Mouse (Mus musculus) ES-E14 (cell line): Measurements from ENCODE around the gene Smox. TPM values are rescaled to one million over a fixed set of nuclear protein-coding genes. Genes with fewer than 3 reads are reported as not detected.

Experiments
- DNase-seq: peaks from one replicate; pipeline ENCODE4 v3.0.0-alpha.2; 2013; ENCODE audit warnings: low read depth, low spot score
- H3K27ac ChIP-seq: 2 replicates; pipeline ENCODE4 v1.5.1; 2012; ENCODE audit warnings: low read depth, mild to moderate bottlenecking, low read length, moderate library complexity, mixed read lengths; ENCODE audit not compliant: poor library complexity, insufficient read depth, severe bottlenecking
- H3K36me3 ChIP-seq: 2 replicates; pipeline ENCODE4 v1.6.1; 2012; ENCODE audit warnings: mild to moderate bottlenecking, low read length, moderate library complexity, mixed read lengths; ENCODE audit not compliant: control insufficient read depth, poor library complexity, insufficient read depth, severe bottlenecking
- H3K4me1 ChIP-seq, 2 experiments: fragments of 150-350 bp in 1 of 2; sonication (generic) in 1 of 2; 2 replicates each; pipeline ENCODE4 v1.6.1; 2012; ENCODE audit warnings: low read length in 2 of 2, mild to moderate bottlenecking in 1 of 2, mixed read lengths in 1 of 2; ENCODE audit not compliant: control insufficient read depth in 2 of 2, insufficient read depth in 2 of 2, poor library complexity in 1 of 2
- H3K4me3 ChIP-seq, 2 experiments: fragments of 150-350 bp in 1 of 2; sonication (generic) in 1 of 2; 2 replicates each; pipeline ENCODE4 v1.5.1; 2012; ENCODE audit warnings: low read length in 2 of 2, low read depth in 1 of 2, mild to moderate bottlenecking in 1 of 2, mixed read lengths in 1 of 2; ENCODE audit not compliant: insufficient read depth in 1 of 2, poor library complexity in 1 of 2, severe bottlenecking in 1 of 2
- H3K9ac ChIP-seq: 2 replicates; pipeline ENCODE4 v1.6.1; 2012; ENCODE audit warnings: low read depth, mild to moderate bottlenecking, low read length, mixed read lengths; ENCODE audit not compliant: poor library complexity, insufficient read depth, severe bottlenecking
- H3K9me3 ChIP-seq: fragments of 150-350 bp; sonication (generic); 2 replicates; pipeline ENCODE4 v1.6.1; 2012; ENCODE audit warnings: low read depth, mild to moderate bottlenecking, low read length; ENCODE audit not compliant: control insufficient read depth, insufficient read depth
- CHD2 ChIP-seq: IDR thresholded peaks from 2 replicates; pipeline ENCODE4 v1.6.1; 2014; ENCODE audit warnings: mild to moderate bottlenecking, low read depth, low read length, inconsistent platforms
- HCFC1 ChIP-seq: IDR thresholded peaks from 2 replicates; pipeline ENCODE4 v1.6.1; 2012; ENCODE audit warnings: low read length, inconsistent platforms, borderline replicate concordance; ENCODE audit not compliant: insufficient read depth
- MAFK ChIP-seq: IDR thresholded peaks from 2 replicates; pipeline ENCODE4 v1.6.1; 2014; ENCODE audit warnings: mild to moderate bottlenecking, low read depth, low read length, inconsistent platforms; ENCODE audit not compliant: insufficient read depth
- ZC3H11A ChIP-seq: IDR thresholded peaks from 2 replicates; pipeline ENCODE4 v1.6.1; 2012; ENCODE audit warnings: low read depth, mild to moderate bottlenecking, inconsistent platforms, low read length, borderline replicate concordance
- ZNF384 ChIP-seq: IDR thresholded peaks from 2 replicates; pipeline ENCODE4 v1.6.1; 2012; ENCODE audit warnings: low read depth, low read length, inconsistent platforms
- in situ Hi-C, 2 experiments: fragments of 600-800 bp; cut with MboI; formaldehyde crosslinking; loops; one replicate each; pipeline ENCODE4 v1.15.1; 2025; ENCODE audit warnings: low sequenced_read_pairs in 2 of 2, inconsistent platforms in 1 of 2; ENCODE audit not compliant: unreplicated experiment in 2 of 2
- total RNA-seq: library from RNA; depleted of rRNA; stranded (reverse); fragments of 300-350 nt; gene quantifications from 2 replicates; pipeline ENCODE4 v1.2.3, GENCODE M21; 2012

Smox gene
- total RNA-seq, 1 experiment, result 12.9 TPM

DNA sequence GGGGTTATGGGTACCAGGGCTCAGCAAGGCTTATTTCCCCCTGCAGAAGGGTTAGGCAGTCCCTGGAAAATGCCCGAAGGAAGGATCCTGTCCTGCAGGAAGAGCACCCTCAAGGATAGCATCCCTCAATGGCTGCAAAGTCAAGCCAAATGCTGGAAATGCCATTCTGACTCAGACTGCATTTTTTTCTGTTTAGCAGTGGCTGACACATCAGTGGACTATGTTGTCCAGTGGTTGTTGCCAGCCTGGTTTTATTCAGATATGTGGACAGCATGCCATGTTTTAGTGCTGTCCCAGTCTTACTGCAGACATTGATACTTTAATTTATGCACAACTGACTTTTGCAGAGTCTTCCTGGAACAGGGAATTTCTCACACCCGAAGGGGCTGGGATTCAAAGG, 57.0 kb downstream of the Smox start:
- in situ Hi-C loops, result loop anchor here (10.0 kb wide), 2 partner anchors 256 to 266 kb away; no protein-coding TSS in a partner anchor
- Histone ChIP-seq H3K4me3 (no peak overlapping the region), H3K9ac (no peak overlapping the region), H3K4me1 (no peaks in the 10 kb centered on the region; a peak in 2 of 4 replicates), H3K27ac (no peak overlapping the region), H3K9me3 (no peaks in the 10 kb centered on the region), H3K36me3 (no peaks in the 10 kb centered on the region)
- TF ChIP-seq ZNF384 (no peak), HCFC1 (no peak), MAFK (no peak), ZC3H11A (no peak), CHD2 (no peak)
- DNase-seq, result no peak

DNA sequence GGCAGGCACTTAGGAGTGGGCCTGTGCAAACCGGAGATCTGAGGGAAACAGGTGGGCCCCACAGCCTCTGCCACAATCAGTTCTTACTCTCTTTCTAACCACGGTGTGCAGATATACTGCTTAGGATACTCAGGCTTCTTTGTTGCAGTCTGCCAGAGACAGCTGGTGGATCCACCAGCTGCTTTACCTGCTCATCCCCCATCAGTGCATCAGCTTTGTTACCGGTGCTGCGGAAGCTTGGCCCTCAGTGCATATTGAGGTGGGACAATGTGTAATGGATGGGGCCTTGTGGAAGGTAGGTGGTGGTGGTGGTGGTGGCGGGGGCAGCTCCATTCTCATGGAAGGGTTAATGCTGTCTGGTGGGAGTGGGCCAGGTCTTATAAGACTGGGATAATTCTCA, 57.8 kb downstream of the Smox start:
- no peak overlapping the region for H3K4me3 ChIP-seq
- H3K27ac ChIP-seq, result no peak overlapping the region
- H3K9me3 ChIP-seq, result no peaks in the 10 kb centered on the region
- TF ChIP-seq HCFC1 (no peak), ZNF384 (no peak), MAFK (no peak), CHD2 (no peak), ZC3H11A (no peak)
- in situ Hi-C loops, result loop anchor here (10.0 kb wide), 2 partner anchors 256 to 266 kb away; no protein-coding TSS in a partner anchor
- no peak overlapping the region for H3K9ac ChIP-seq
- no peaks in the 10 kb centered on the region; a peak in 2 of 4 replicates for H3K4me1 ChIP-seq
- H3K36me3 ChIP-seq, result no peaks in the 10 kb centered on the region
- no peak for DNase-seq

DNA sequence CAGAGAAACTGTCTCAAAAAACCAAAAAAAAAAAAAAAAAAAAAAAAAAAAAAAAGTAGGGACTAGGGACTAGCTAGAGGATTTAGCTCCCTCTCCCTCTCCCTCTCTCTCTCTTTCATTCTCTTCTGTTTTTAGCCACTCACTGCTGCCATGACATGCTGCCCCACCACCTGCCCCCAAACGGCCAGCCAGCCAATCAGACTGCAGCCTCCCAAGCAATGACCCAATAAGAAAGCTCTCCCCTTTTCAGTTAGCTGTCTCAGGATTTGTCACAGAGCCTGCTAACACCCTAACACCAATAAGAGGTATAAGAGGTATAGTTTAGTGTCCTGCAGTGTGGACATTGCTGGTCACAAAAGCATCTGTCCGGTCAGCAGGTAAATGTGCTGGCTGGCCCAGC, 59.2 kb downstream of the Smox start:
- Histone ChIP-seq H3K36me3 (no peaks in the 10 kb centered on the region), H3K4me1 (no peaks in the 10 kb centered on the region; a peak in 2 of 4 replicates), H3K27ac (no peak overlapping the region), H3K9me3 (no peaks in the 10 kb centered on the region), H3K9ac (no peak overlapping the region), H3K4me3 (no peak overlapping the region)
- DNase-seq, result no peak
- TF ChIP-seq CHD2 (no peak), MAFK (no peak), ZNF384 (no peak)
- in situ Hi-C loops, result loop anchor here in 1 of 2 experiments (25.0 kb wide), 1 partner anchor 387 kb away; no protein-coding TSS in a partner anchor

DNA sequence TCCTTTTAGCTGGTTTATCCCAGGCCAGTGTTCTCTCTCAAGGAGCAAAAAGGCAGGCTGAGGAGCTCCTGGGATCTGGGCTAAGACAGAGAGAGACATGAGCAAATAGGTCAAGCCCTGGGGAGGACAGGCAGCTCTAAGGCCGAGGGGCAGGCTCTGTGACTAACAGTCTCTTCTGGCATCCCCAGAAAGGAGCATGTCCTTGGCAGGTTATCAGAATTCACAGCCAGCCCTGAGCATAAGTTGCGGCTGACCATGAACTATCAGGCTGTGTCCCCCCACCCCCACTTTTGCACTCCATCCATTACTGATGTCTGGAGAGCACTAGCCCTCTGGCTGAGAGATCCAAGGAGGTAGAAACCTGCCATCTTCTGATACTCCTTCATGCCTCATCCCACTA, 59.6 kb downstream of the Smox start:
- in situ Hi-C loops, result loop anchor here in 1 of 2 experiments (25.0 kb wide), 1 partner anchor 386 kb away; no protein-coding TSS in a partner anchor
- Histone ChIP-seq H3K27ac (no peak overlapping the region), H3K36me3 (no peaks in the 10 kb centered on the region), H3K9ac (no peak overlapping the region), H3K4me3 (no peak overlapping the region), H3K9me3 (no peaks in the 10 kb centered on the region), H3K4me1 (no peaks in the 10 kb centered on the region; a peak in 2 of 4 replicates)
- no peak for DNase-seq
- TF ChIP-seq HCFC1 (no peak), ZNF384 (no peak), CHD2 (no peak), MAFK (no peak), ZC3H11A (no peak)
